Mouse (Mus musculus): ENCODE measurements around the gene Cd69.

Cd69 gene

GRCm38 (mm10) chr6:129254314-129254713 lies 20.9 kb downstream of the Cd69 start:
- in situ Hi-C loops (cut with MboI; ENCODE audit: low sequenced_read_pairs) = no loop called here

GRCm38 (mm10) chr6:129248243-129248642 lies 27.0 kb downstream of the Cd69 start:
- in situ Hi-C loops (cut with MboI; ENCODE audit: low sequenced_read_pairs) = loop anchor here (5.0 kb wide), 1 partner anchor 401 kb away; no protein-coding TSS in a partner anchor

- in situ Hi-C loops (cut with MboI; ENCODE audit: low sequenced_read_pairs) = loop anchor here (5.0 kb wide), 1 partner anchor 400 kb away; no protein-coding TSS in a partner anchor
Measured at GRCm38 (mm10) chr6:129246992-129247391, 28.2 kb downstream of the Cd69 start.

GRCm38 (mm10) chr6:129245793-129246192 lies 29.4 kb downstream of the Cd69 start:
- in situ Hi-C loops (cut with MboI; ENCODE audit: low sequenced_read_pairs) = loop anchor here (5.0 kb wide), 1 partner anchor 398 kb away; no protein-coding TSS in a partner anchor

GRCm38 (mm10) chr6:129241907-129242306 lies 33.3 kb downstream of the Cd69 start:
- in situ Hi-C loops (cut with MboI; ENCODE audit: low sequenced_read_pairs) = no loop called here

GRCm38 (mm10) chr6:129241471-129241870 lies 33.8 kb downstream of the Cd69 start:
- in situ Hi-C loops (cut with MboI; ENCODE audit: low sequenced_read_pairs) = no loop called here

- in situ Hi-C loops (cut with MboI; ENCODE audit: low sequenced_read_pairs) = no loop called here
Measured at GRCm38 (mm10) chr6:129239564-129240248, 35.5 kb downstream of the Cd69 start.

- in situ Hi-C loops (cut with MboI; ENCODE audit: low sequenced_read_pairs) = no loop called here
Measured at GRCm38 (mm10) chr6:129238275-129239038, 36.8 kb downstream of the Cd69 start.

- in situ Hi-C loops (cut with MboI; ENCODE audit: low sequenced_read_pairs) = no loop called here
Measured at GRCm38 (mm10) chr6:129237350-129238274, 37.6 kb downstream of the Cd69 start.

- in situ Hi-C loops (cut with MboI; ENCODE audit: low sequenced_read_pairs) = no loop called here
Measured at GRCm38 (mm10) chr6:129236652-129237342, 38.4 kb downstream of the Cd69 start.

GRCm38 (mm10) chr6:129235855-129236461 lies 39.3 kb downstream of the Cd69 start:
- in situ Hi-C loops (cut with MboI; ENCODE audit: low sequenced_read_pairs) = no loop called here

- in situ Hi-C loops (cut with MboI; ENCODE audit: low sequenced_read_pairs) = no loop called here
Measured at GRCm38 (mm10) chr6:129234456-129235360, 40.5 kb downstream of the Cd69 start.

GRCm38 (mm10) chr6:129233955-129234369 lies 41.3 kb downstream of the Cd69 start:
- in situ Hi-C loops (cut with MboI; ENCODE audit: low sequenced_read_pairs) = no loop called here

GRCm38 (mm10) chr6:129233366-129233954 lies 41.8 kb downstream of the Cd69 start:
- in situ Hi-C loops (cut with MboI; ENCODE audit: low sequenced_read_pairs) = no loop called here

GRCm38 (mm10) chr6:129232842-129233205 lies 42.4 kb downstream of the Cd69 start:
- in situ Hi-C loops (cut with MboI; ENCODE audit: low sequenced_read_pairs) = no loop called here

- in situ Hi-C loops (cut with MboI; ENCODE audit: low sequenced_read_pairs) = no loop called here
Measured at GRCm38 (mm10) chr6:129232005-129232841, 43.0 kb downstream of the Cd69 start.

GRCm38 (mm10) chr6:129229774-129230578 lies 45.3 kb downstream of the Cd69 start:
- in situ Hi-C loops (cut with MboI; ENCODE audit: low sequenced_read_pairs) = no loop called here
